Mouse (Mus musculus) myocyte (in vitro differentiated cells): ENCODE data around the gene Gimap5. TPM values are rescaled to one million over a fixed set of nuclear protein-coding genes. Genes with fewer than 3 reads are reported as not detected.

Experiments
- H3K27me3 ChIP-seq: one replicate; pipeline ENCODE4 v1.6.1; 2011; ENCODE audit not compliant: control insufficient read depth, insufficient read depth, insufficient read length
- H3K36me3 ChIP-seq: one replicate; pipeline ENCODE4 v1.6.1; 2011; ENCODE audit not compliant: control insufficient read depth, insufficient read depth
- H3K4me2 ChIP-seq: one replicate; pipeline ENCODE4 v1.6.1; 2011; ENCODE audit warnings: low read depth, control low read depth
- H3K4me3 ChIP-seq: one replicate; pipeline ENCODE4 v1.5.1; 2011; ENCODE audit warnings: mild to moderate bottlenecking, control low read depth, moderate library complexity
- H3K79me2 ChIP-seq: one replicate; pipeline ENCODE4 v1.6.1; 2011; ENCODE audit not compliant: control insufficient read depth, insufficient read depth
- H3ac ChIP-seq: one replicate; pipeline ENCODE4 v1.6.1; 2011; ENCODE audit not compliant: control insufficient read depth, insufficient read length
- CEBPB ChIP-seq: IDR thresholded peaks from 2 replicates; pipeline ENCODE4 v1.6.1; 2011; ENCODE audit warnings: mild to moderate bottlenecking, moderate library complexity; ENCODE audit not compliant: poor library complexity, insufficient read depth, severe bottlenecking
- E2F4 ChIP-seq: IDR thresholded peaks from one replicate; pipeline ENCODE4 v1.6.1; 2011; ENCODE audit warnings: mild to moderate bottlenecking, control low read depth, moderate library complexity; ENCODE audit not compliant: insufficient read depth
- MAX ChIP-seq: IDR thresholded peaks from one replicate; pipeline ENCODE4 v1.6.1; 2011; ENCODE audit warnings: low read depth, mild to moderate bottlenecking, control low read depth
- MYOD1 ChIP-seq, 3 experiments: IDR thresholded peaks; one replicate each; pipeline ENCODE4 v1.6.1; 2011; ENCODE audit warnings: control low read depth in 2 of 3, low read depth in 2 of 3, mild to moderate bottlenecking in 2 of 3, moderate library complexity in 1 of 3; ENCODE audit not compliant: insufficient read length in 2 of 3, control insufficient read depth in 1 of 3
- MYOG ChIP-seq, 3 experiments: IDR thresholded peaks; one replicate each; pipeline ENCODE4 v1.6.1; 2011; ENCODE audit warnings: control low read depth in 2 of 3, low read depth in 2 of 3, mild to moderate bottlenecking in 2 of 3; ENCODE audit not compliant: insufficient read length in 2 of 3, control insufficient read depth in 1 of 3, insufficient read depth in 1 of 3
- POLR2AphosphoS2 ChIP-seq: IDR thresholded peaks from one replicate; pipeline ENCODE4 v1.6.1; 2011; ENCODE audit warnings: low read depth, control low read depth; ENCODE audit not compliant: insufficient read length
- REST ChIP-seq: IDR thresholded peaks from one replicate; pipeline ENCODE4 v1.6.1; 2011; ENCODE audit warnings: mild to moderate bottlenecking, control low read depth, moderate library complexity; ENCODE audit not compliant: insufficient read depth, insufficient read length
- SRF ChIP-seq: IDR thresholded peaks from one replicate; pipeline ENCODE4 v1.6.1; 2011; ENCODE audit warnings: low read depth; ENCODE audit not compliant: control insufficient read depth, insufficient read length
- TCF12 ChIP-seq: IDR thresholded peaks from one replicate; pipeline ENCODE4 v1.6.1; 2011; ENCODE audit warnings: mild to moderate bottlenecking, control low read depth; ENCODE audit not compliant: poor library complexity, insufficient read depth, severe bottlenecking
- TCF3 ChIP-seq: IDR thresholded peaks from one replicate; pipeline ENCODE4 v1.6.1; 2011; ENCODE audit warnings: low read depth, control low read depth; ENCODE audit not compliant: insufficient read length
- USF1 ChIP-seq: IDR thresholded peaks from one replicate; pipeline ENCODE4 v1.6.1; 2011; ENCODE audit warnings: low read depth, mild to moderate bottlenecking, control low read depth, moderate library complexity
- polyA plus RNA-seq: library from polyadenylated mRNA; unstranded; fragments of >200 nt; fragmentation: generic; extraction: Trizol; gene quantifications from one replicate; pipeline ENCODE4 v1.2.1, GENCODE M21; 2012; ENCODE audit warnings: missing spikeins

Gene Gimap5
- polyA plus RNA-seq, 1 experiment: not detected

DNA sequence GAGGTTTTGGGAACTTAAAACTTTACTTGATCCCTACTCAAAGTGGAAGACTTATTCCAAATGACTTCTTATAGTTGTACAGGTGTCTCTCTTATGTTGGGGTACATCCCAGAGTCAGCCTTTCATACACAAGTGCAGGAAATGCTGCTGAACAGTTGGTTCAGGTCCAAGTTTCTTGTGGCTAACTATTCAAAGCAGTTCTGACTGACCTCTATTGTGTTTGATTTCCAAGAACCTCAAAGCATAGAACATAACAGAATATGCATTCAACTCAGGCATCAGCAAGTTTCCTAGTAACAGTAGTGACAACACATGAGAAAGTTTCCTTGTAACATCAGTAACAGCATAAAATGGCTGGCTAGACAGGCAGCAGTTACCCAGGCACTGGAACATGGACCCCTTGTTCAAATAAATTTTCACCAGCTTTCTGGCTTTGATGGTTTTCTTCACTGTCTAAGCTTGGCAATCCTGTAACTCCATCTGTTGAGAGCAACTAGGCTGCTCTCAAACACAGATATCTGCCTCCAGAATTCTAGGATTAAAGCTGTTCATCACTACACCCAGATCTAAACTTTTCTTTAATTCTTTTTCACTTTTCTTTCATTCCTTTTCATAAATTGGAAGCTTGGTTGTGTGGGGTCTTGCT is 57.5 kb downstream of the Gimap5 start:
- Histone ChIP-seq H3K4me3 (no peak overlapping the region), H3ac (no peak overlapping the region), H3K4me2 (no peak overlapping the region), H3K79me2 (no peaks in the 10 kb centered on the region), H3K36me3 (no peaks in the 10 kb centered on the region), H3K27me3 (no peaks in the 10 kb centered on the region)
- TF ChIP-seq MYOD1 (IDR thresholded peaks at IDR 0.05; ENCODE audit: control insufficient read depth in 1 of 3, insufficient read length in 2 of 3, low read depth in 2 of 3) (no peak), TCF3 (no peak), E2F4 (no peak), CEBPB (no peak), MYOG (IDR thresholded peaks at IDR 0.05; ENCODE audit: control insufficient read depth in 1 of 3, insufficient read depth in 1 of 3, insufficient read length in 2 of 3, low read depth in 2 of 3) (no peak), REST (no peak), USF1 (no peak), POLR2AphosphoS2 (no peak), TCF12 (no peak), MAX (no peak), SRF (no peak)

Other genes starting within 250 kb of the Gimap5 start
- gene Atp6v0e2, start 208.6 kb upstream of the Gimap5 start, polyA plus RNA-seq: 5.1 TPM
- 10.0 TPM for gene Lrrc61, start 191.4 kb upstream of the Gimap5 start, polyA plus RNA-seq
- gene Rarres2, start 173.4 kb upstream of the Gimap5 start, polyA plus RNA-seq: 0.17 TPM
- gene Gm45021, start 156.6 kb upstream of the Gimap5 start, polyA plus RNA-seq: not detected
- 15.3 TPM for gene Repin1, start 152.3 kb upstream of the Gimap5 start, polyA plus RNA-seq
- gene Gm44965, start 152.3 kb upstream of the Gimap5 start, polyA plus RNA-seq: 1.5 TPM
- gene Zfp775, start 144.1 kb upstream of the Gimap5 start, polyA plus RNA-seq: 4.1 TPM
- 0.01 TPM for gene AI854703, start 119.4 kb upstream of the Gimap5 start, polyA plus RNA-seq
- gene Gimap8, start 99.0 kb upstream of the Gimap5 start, polyA plus RNA-seq: 0.01 TPM
- gene Gimap9, start 70.1 kb upstream of the Gimap5 start, polyA plus RNA-seq: 0.42 TPM
- not detected for gene Gimap4, start 61.6 kb upstream of the Gimap5 start, polyA plus RNA-seq
- not detected for gene Gimap6, start 38.0 kb upstream of the Gimap5 start, polyA plus RNA-seq
- not detected for gene Gm28053, start 27.6 kb upstream of the Gimap5 start, polyA plus RNA-seq
- gene Gimap7, start 27.6 kb upstream of the Gimap5 start, polyA plus RNA-seq: not detected
- gene Gimap1, start 7.1 kb upstream of the Gimap5 start, polyA plus RNA-seq: not detected
- gene Gimap3, start 24.7 kb downstream of the Gimap5 start, polyA plus RNA-seq: not detected
- gene Tmem176a, start 94.7 kb downstream of the Gimap5 start, polyA plus RNA-seq: 3.0 TPM
- 9.9 TPM for gene Tmem176b, start 95.3 kb downstream of the Gimap5 start, polyA plus RNA-seq
- gene Aoc1, start 126.7 kb downstream of the Gimap5 start, polyA plus RNA-seq: not detected
- gene 1600015I10Rik, start 183.7 kb downstream of the Gimap5 start, polyA plus RNA-seq: not detected
- not detected for gene Doxl2, start 228.8 kb downstream of the Gimap5 start, polyA plus RNA-seq
- gene Svs1, start 240.7 kb downstream of the Gimap5 start, polyA plus RNA-seq: not detected